Mouse (Mus musculus): ENCODE results near the gene Edf1.

GRCm38 (mm10) chr2:25509912-25510311 lies 47.7 kb upstream of the Edf1 start:
- TF ChIP-seq CTCF (conservative IDR thresholded peaks at IDR 0.05 in 1 of 2, IDR thresholded peaks at IDR 0.05 in 1 of 2; ENCODE audit: low read depth in 2 of 2, low read length in 2 of 2) (peak; percentile 19 to 87; a peak in 3 of 4 replicates), POLR2AphosphoS2 (IDR thresholded peaks at IDR 0.05; ENCODE audit: low read depth, low read length) (no peak), POLR2A (IDR thresholded peaks at IDR 0.05; ENCODE audit: low read depth, low read length) (no peak), RCOR1 (conservative IDR thresholded peaks at IDR 0.05; ENCODE audit: low read depth, low read length) (no peak), HCFC1 (IDR thresholded peaks at IDR 0.05; ENCODE audit: low read depth, low read length) (no peak), NRF1 (IDR thresholded peaks at IDR 0.05; ENCODE audit: low read depth, low read length) (peak; percentile 14; the same call in 1 of the 2 replicates), USF1 (IDR thresholded peaks at IDR 0.05; ENCODE audit: low read depth, low read length) (no peak), NELFE (IDR thresholded peaks at IDR 0.05; ENCODE audit: low read depth, low read length) (peak; percentile 30; the same call in 1 of the 2 replicates), TCF12 (IDR thresholded peaks at IDR 0.05; ENCODE audit: low read depth, low read length) (no peak), MAZ (IDR thresholded peaks at IDR 0.05; ENCODE audit: low read depth, low read length) (no peak)
